Mouse (Mus musculus) erythroblast, embryonic 14.5 days (primary cell): ENCODE results near the gene Smim12. TPM values are rescaled to one million over a fixed set of nuclear protein-coding genes. Genes with fewer than 3 reads are reported as not detected.

ENCODE experiments used
- H3K27me3 ChIP-seq: 2 replicates; pipeline ENCODE4 v1.6.1; 2012; ENCODE audit warnings: inconsistent platforms; ENCODE audit not compliant: control insufficient read depth
- H3K36me3 ChIP-seq: 2 replicates; pipeline ENCODE4 v1.6.1; 2012; ENCODE audit warnings: mild to moderate bottlenecking, inconsistent platforms; ENCODE audit not compliant: control insufficient read depth
- H3K4me1 ChIP-seq: 2 replicates; pipeline ENCODE4 v1.6.1; 2012; ENCODE audit warnings: inconsistent platforms; ENCODE audit not compliant: control insufficient read depth
- H3K4me3 ChIP-seq: replicated peaks from 2 replicates; pipeline ENCODE3; 2012; ENCODE audit warnings: moderate library complexity, mild to moderate bottlenecking, inconsistent platforms
- H3K9me3 ChIP-seq: 2 replicates; pipeline ENCODE4 v1.6.1; 2012; ENCODE audit warnings: low read length, inconsistent platforms, mixed read lengths; ENCODE audit not compliant: control insufficient read depth
- GATA1 ChIP-seq: IDR thresholded peaks from 2 replicates; pipeline ENCODE4 v1.6.1; 2012; ENCODE audit warnings: low read length, inconsistent platforms, mixed read lengths
- TAL1 ChIP-seq: IDR thresholded peaks from 3 replicates; pipeline ENCODE4 v1.6.1; 2012; ENCODE audit warnings: low read length, inconsistent platforms, mixed read lengths
- polyA plus RNA-seq: library from polyadenylated mRNA; stranded (reverse); fragments of >175 nt; gene quantifications from 2 replicates; pipeline ENCODE4 v1.2.3, GENCODE M21; 2012

The Smim12 gene
- polyA plus RNA-seq, 1 experiment: 2.9 TPM

- Histone ChIP-seq H3K9me3 (no peaks in the 10 kb centered on the region), H3K4me3 (no peak overlapping the region), H3K27me3 (peaks cover 5% of the 10 kb centered on the region; the same call in 1 of the 2 replicates), H3K4me1 (peaks cover 2% of the 10 kb centered on the region; the same call in 1 of the 2 replicates), H3K36me3 (no peaks in the 10 kb centered on the region)
- TF ChIP-seq TAL1 (no peak), GATA1 (no peak)
Measured at GRCm38 (mm10) chr4:127256739-127257138, 13.2 kb downstream of the Smim12 start.

- H3K36me3 ChIP-seq: no peaks in the 10 kb centered on the region
- no peaks in the 10 kb centered on the region; the same call in 1 of the 2 replicates for H3K4me1 ChIP-seq
- no peaks in the 10 kb centered on the region for H3K9me3 ChIP-seq
- H3K27me3 ChIP-seq: peaks cover 5% of the 10 kb centered on the region; the same call in 1 of the 2 replicates
- no peak overlapping the region for H3K4me3 ChIP-seq
- TF ChIP-seq TAL1 (no peak), GATA1 (no peak)
Measured at GRCm38 (mm10) chr4:127258186-127258897, 14.8 kb downstream of the Smim12 start.

- Histone ChIP-seq H3K4me3 (no peak overlapping the region), H3K9me3 (no peaks in the 10 kb centered on the region), H3K27me3 (peaks cover 5% of the 10 kb centered on the region; the same call in 1 of the 2 replicates), H3K36me3 (no peaks in the 10 kb centered on the region), H3K4me1 (no peaks in the 10 kb centered on the region)
- TF ChIP-seq GATA1 (no peak), TAL1 (no peak)
Measured at GRCm38 (mm10) chr4:127261601-127262000, 18.0 kb downstream of the Smim12 start.

DNA sequence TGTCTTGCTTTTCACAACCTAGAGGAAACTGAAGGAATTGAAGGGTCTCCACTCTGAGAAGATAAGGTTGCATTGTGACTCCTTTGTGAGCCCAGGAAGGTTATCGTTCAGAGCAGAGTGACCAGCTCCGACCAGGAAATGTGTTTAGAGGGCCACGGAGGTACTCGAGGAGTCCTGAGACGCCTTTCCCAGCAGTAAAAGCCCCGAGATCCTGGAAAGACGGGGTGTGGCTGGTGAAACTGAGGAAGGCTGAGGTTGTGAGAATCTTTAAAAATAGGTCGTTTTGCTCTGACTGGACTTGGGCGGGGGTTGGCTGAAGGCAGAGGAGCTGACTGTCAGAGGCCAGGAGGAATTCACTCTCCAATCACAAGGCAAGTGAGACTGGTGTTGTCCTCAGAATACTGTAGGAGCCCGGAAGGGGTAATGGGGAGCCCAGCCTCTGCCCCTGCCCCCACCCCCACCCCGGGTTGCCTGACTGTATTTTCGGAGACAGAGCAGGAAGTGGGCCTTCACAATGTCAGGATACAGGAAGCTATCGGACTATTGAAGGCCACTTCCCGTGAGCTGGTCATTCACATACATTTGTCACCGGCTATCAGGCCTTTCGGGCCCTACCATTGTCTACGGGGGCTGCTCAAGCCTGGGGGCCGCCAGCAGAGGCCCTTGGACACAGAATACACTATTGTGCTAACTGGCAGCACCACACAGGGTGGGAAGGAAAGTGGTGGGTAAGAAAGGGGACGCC is 20.0 kb downstream of the Smim12 start:
- Histone ChIP-seq H3K9me3 (no peaks in the 10 kb centered on the region), H3K36me3 (no peaks in the 10 kb centered on the region), H3K27me3 (no peaks in the 10 kb centered on the region), H3K4me1 (no peaks in the 10 kb centered on the region), H3K4me3 (no peak overlapping the region)
- TF ChIP-seq GATA1: no peak
- no peak for TF ChIP-seq TAL1

GRCm38 (mm10) chr4:127264183-127264554 is 20.6 kb downstream of the Smim12 start:
- TF ChIP-seq GATA1 (no peak), TAL1 (no peak)
- Histone ChIP-seq H3K9me3 (no peaks in the 10 kb centered on the region), H3K4me1 (no peaks in the 10 kb centered on the region), H3K4me3 (no peak overlapping the region), H3K27me3 (no peaks in the 10 kb centered on the region), H3K36me3 (no peaks in the 10 kb centered on the region)

DNA sequence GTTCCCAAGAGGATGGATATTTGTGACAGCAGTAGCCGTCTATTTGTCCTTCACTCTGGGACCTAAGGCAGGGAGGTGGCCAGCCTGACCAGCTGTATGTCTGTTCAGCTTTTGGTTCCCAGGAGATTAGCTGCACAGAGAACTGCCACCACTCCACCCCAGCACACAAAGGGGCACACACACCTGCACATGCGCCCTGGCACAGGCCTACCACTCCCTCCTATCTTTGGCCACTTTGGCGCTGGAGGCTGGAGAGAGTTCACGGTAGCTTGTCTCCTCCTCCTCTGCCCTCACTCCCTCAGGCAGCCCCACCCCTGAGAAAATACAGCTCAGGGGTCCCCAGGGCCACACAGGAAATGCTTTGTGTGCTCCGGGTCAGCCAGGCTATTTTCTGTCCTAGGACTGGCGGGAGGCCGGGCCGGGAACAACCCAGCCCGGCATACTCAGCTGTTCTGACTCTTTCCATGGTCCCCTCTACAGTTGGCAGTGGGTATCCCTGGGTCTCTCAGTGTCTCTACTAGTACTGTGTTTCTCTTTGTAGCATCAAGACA is 34.9 kb downstream of the Smim12 start:
- no peak for TF ChIP-seq GATA1
- no peak for TF ChIP-seq TAL1
- no peak overlapping the region for H3K4me3 ChIP-seq
- no peaks in the 10 kb centered on the region for H3K9me3 ChIP-seq
- H3K4me1 ChIP-seq: no peaks in the 10 kb centered on the region
- H3K27me3 ChIP-seq: no peaks in the 10 kb centered on the region
- no peaks in the 10 kb centered on the region for H3K36me3 ChIP-seq

GRCm38 (mm10) chr4:127279241-127279640 is 35.7 kb downstream of the Smim12 start:
- TF ChIP-seq TAL1: no peak
- no peak for TF ChIP-seq GATA1
- Histone ChIP-seq H3K4me3 (no peak overlapping the region), H3K4me1 (no peaks in the 10 kb centered on the region), H3K9me3 (no peaks in the 10 kb centered on the region), H3K27me3 (no peaks in the 10 kb centered on the region), H3K36me3 (no peaks in the 10 kb centered on the region)

GRCm38 (mm10) chr4:127286907-127287306 is 43.3 kb downstream of the Smim12 start:
- H3K4me1 ChIP-seq: no peaks in the 10 kb centered on the region
- no peak for TF ChIP-seq GATA1
- no peak for TF ChIP-seq TAL1
- no peaks in the 10 kb centered on the region for H3K36me3 ChIP-seq
- no peaks in the 10 kb centered on the region for H3K9me3 ChIP-seq
- H3K27me3 ChIP-seq: no peaks in the 10 kb centered on the region
- no peak overlapping the region for H3K4me3 ChIP-seq

GRCm38 (mm10) chr4:127289039-127289548 is 45.5 kb downstream of the Smim12 start:
- TF ChIP-seq TAL1 (no peak), GATA1 (no peak)
- no peaks in the 10 kb centered on the region for H3K27me3 ChIP-seq
- no peaks in the 10 kb centered on the region for H3K4me1 ChIP-seq
- no peaks in the 10 kb centered on the region for H3K9me3 ChIP-seq
- H3K4me3 ChIP-seq: no peak overlapping the region
- no peaks in the 10 kb centered on the region for H3K36me3 ChIP-seq
